Mouse (Mus musculus): ENCODE data around the gene Akt2. TPM values are rescaled to one million over a fixed set of nuclear protein-coding genes. Genes with fewer than 3 reads are reported as not detected.

Gene Akt2
- polyA plus RNA-seq, 1 experiment from 2014 or later: 72.9 TPM

DNA sequence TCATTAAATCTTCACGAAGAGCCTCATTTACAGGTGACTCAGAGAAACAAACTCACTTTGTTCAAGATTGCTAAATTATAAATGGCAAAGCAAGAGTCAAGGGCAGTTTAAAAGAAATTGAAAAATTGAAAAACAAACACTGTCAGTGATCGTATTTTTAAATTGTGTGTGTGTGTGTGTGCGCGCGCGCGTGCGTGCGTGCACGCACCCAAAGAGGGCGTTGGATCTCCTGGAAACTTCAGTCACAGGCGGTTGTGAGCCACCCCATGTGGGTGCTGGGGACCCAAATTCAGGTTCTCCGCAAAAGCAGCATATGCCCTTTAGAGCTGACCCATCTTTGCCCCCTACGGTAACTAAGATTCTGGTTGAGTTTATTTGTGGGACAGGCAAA lies 83.9 kb downstream of the Akt2 start:
- H3K9ac ChIP-seq (ENCODE audit: low read length): no peak overlapping the region

DNA sequence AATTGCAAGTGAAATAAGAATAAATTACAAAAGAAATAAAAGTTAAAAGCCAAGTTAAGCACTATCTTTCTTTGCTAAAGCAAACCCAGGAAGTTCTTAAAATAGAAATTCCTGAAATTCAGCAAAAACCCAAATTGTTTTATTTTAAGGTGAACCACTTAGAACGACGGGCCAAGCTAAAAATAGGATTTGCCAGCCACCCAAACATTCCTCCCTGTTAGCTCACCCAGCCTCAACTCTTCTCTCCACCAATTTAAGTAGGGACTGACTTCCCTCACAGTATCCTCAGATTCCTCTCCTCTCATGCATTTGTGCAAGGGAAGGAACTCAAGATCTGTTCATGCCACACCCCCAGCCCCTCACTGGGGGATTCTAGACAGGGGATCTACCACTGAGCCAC lies 91.9 kb downstream of the Akt2 start:
- WGBS: 69% methylated on average over 2 of the region's 2 CpGs
- H3K27me3 ChIP-seq (ENCODE audit: control insufficient read depth, insufficient read depth, low read length): no peaks in the 10 kb centered on the region
- H3K4me3 ChIP-seq (ENCODE audit: low read depth, low read length): no peak overlapping the region
- H3K9me3 ChIP-seq (ENCODE audit: control insufficient read depth, low read length): no peaks in the 10 kb centered on the region
- H3K27ac ChIP-seq (ENCODE audit: low read depth, low read length): no peak overlapping the region
- no peaks in the 10 kb centered on the region for H3K36me3 ChIP-seq (ENCODE audit: control insufficient read depth, insufficient read depth, low read length)
- no peak overlapping the region for H3K9ac ChIP-seq (ENCODE audit: low read length)
- no peak overlapping the region for H3K4me2 ChIP-seq (ENCODE audit: low read depth)
- no peak for ATAC-seq (ENCODE audit: insufficient read depth, low FRiP score, low TSS enrichment)
- H3K4me1 ChIP-seq (ENCODE audit: control insufficient read depth, insufficient read depth, low read length): no peaks in the 10 kb centered on the region
- DNase-seq (ENCODE audit: low spot score): no peak

More for the DNA sequence above, 83.9 kb downstream of the Akt2 start:
- DNase-seq (ENCODE audit: low spot score) (no peak), ATAC-seq (ENCODE audit: insufficient read depth, low FRiP score, low TSS enrichment) (no peak)
- H3K4me3 ChIP-seq (ENCODE audit: low read depth, low read length): peak overlapping the region; percentile 59
- peak overlapping the region; percentile 81 for H3K4me2 ChIP-seq (ENCODE audit: low read depth)
- no peaks in the 10 kb centered on the region for H3K27me3 ChIP-seq (ENCODE audit: control insufficient read depth, insufficient read depth, low read length)
- no peak overlapping the region for H3K27ac ChIP-seq (ENCODE audit: low read depth, low read length)
- 39% methylated on average over 14 of the region's 14 CpGs for WGBS
- H3K4me1 ChIP-seq (ENCODE audit: control insufficient read depth, insufficient read depth, low read length): peaks cover 15% of the 10 kb centered on the region
- no peaks in the 10 kb centered on the region for H3K36me3 ChIP-seq (ENCODE audit: control insufficient read depth, insufficient read depth, low read length)
- no peaks in the 10 kb centered on the region for H3K9me3 ChIP-seq (ENCODE audit: control insufficient read depth, low read length)

DNA sequence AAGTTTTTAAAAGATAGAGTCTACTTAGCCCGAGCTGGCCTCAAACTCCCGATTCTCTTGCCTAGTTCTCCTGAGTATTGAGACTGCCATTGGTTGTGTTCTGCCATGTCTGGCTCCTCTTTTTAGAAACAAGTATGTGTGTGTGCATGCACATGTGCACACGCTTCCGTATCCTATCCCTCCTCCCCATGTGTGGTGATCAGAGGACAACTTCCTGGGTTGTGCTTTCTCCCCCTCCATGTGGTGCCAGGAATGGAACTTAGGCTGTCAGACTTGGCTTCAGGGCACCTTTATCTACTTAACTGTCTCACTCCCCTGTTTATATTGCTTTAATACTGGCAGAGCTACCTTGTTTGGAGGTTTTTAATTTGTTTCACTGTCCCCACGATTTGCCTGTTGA lies 93.9 kb downstream of the Akt2 start:
- ATAC-seq (ENCODE audit: insufficient read depth, low FRiP score, low TSS enrichment) (no peak), DNase-seq (ENCODE audit: low spot score) (no peak)
- H3K27me3 ChIP-seq (ENCODE audit: control insufficient read depth, insufficient read depth, low read length): no peaks in the 10 kb centered on the region
- no peaks in the 10 kb centered on the region for H3K4me1 ChIP-seq (ENCODE audit: control insufficient read depth, insufficient read depth, low read length)
- 0 out of 2 replicates have a peak overlapping the region, but pooled peaks have one; percentile 15 for H3K4me2 ChIP-seq (ENCODE audit: low read depth)
- WGBS: 32% methylated on average over 5 of the region's 5 CpGs
- no peaks in the 10 kb centered on the region for H3K9me3 ChIP-seq (ENCODE audit: control insufficient read depth, low read length)
- no peak overlapping the region for H3K27ac ChIP-seq (ENCODE audit: low read depth, low read length)
- H3K36me3 ChIP-seq (ENCODE audit: control insufficient read depth, insufficient read depth, low read length): no peaks in the 10 kb centered on the region
- H3K9ac ChIP-seq (ENCODE audit: low read length): no peak overlapping the region
- no peak overlapping the region for H3K4me3 ChIP-seq (ENCODE audit: low read depth, low read length)

DNA sequence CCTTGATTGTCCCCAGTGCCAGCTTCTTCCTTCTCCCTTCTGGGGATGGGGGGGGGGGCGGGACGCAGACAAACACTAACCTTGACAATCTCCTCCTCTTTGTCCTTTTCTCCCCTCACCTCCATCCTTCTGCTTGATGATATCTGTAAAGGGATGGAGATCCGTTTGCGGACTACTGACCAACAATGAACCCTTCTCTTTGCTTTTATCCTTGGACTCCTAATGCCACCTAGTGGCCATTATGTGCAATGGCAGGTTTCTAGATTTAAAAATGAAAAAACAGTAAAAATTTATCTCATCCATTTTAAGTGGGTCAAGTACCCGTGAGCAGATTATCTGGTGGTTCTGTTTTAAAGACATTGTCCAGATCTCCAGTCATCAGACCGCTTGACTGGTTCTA lies 94.3 kb downstream of the Akt2 start:
- H3K9ac ChIP-seq (ENCODE audit: low read length): no peak overlapping the region
- no peak for ATAC-seq (ENCODE audit: insufficient read depth, low FRiP score, low TSS enrichment)
- WGBS: 4% methylated on average over 6 of the region's 6 CpGs
- DNase-seq (ENCODE audit: low spot score): peak; percentile 49
- H3K9me3 ChIP-seq (ENCODE audit: control insufficient read depth, low read length): no peaks in the 10 kb centered on the region
- 0 out of 2 replicates have a peak overlapping the region, but pooled peaks have one; percentile 15 for H3K4me2 ChIP-seq (ENCODE audit: low read depth)
- no peaks in the 10 kb centered on the region for H3K4me1 ChIP-seq (ENCODE audit: control insufficient read depth, insufficient read depth, low read length)
- H3K4me3 ChIP-seq (ENCODE audit: low read depth, low read length): no peak overlapping the region
- H3K27ac ChIP-seq (ENCODE audit: low read depth, low read length): no peak overlapping the region
- H3K27me3 ChIP-seq (ENCODE audit: control insufficient read depth, insufficient read depth, low read length): no peaks in the 10 kb centered on the region
- no peaks in the 10 kb centered on the region for H3K36me3 ChIP-seq (ENCODE audit: control insufficient read depth, insufficient read depth, low read length)

- Histone ChIP-seq H3K27ac (ENCODE audit: low read depth, low read length) (no peak overlapping the region), H3K9me3 (ENCODE audit: control insufficient read depth, low read length) (no peaks in the 10 kb centered on the region), H3K27me3 (ENCODE audit: control insufficient read depth, insufficient read depth, low read length) (no peaks in the 10 kb centered on the region), H3K9ac (ENCODE audit: low read length) (no peak overlapping the region), H3K4me1 (ENCODE audit: control insufficient read depth, insufficient read depth, low read length) (no peaks in the 10 kb centered on the region), H3K4me3 (ENCODE audit: low read depth, low read length) (no peak overlapping the region), H3K36me3 (ENCODE audit: control insufficient read depth, insufficient read depth, low read length) (no peaks in the 10 kb centered on the region), H3K4me2 (ENCODE audit: low read depth) (no peak overlapping the region)
- DNase-seq (ENCODE audit: low spot score) (no peak), ATAC-seq (ENCODE audit: insufficient read depth, low FRiP score, low TSS enrichment) (no peak)
- 96% methylated on average over 1 of the region's 1 CpGs for whole genome bisulfite sequencing
These were observed 95.7 kb downstream of the Akt2 start for GRCm38 (mm10) chr7:27687043-27687442.

DNA sequence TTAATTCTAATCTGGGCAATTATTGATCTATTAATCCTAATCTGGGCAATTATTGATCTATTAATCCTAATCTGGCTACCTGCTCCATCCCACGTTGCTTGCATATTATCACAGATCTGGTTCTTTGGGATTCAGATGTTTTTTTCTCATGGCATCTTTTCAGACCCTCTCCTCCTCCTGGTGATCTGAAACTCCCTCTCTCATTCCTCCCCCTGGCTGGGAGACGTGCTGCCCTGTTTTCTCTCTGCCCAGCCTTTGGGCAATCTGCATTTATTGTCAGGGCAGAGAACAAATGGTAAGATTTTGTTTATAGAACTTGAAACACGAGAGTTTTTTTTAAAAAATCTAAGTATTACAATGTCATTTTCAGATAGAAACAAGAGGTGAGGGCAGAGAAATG lies 96.5 kb downstream of the Akt2 start:
- ATAC-seq (ENCODE audit: insufficient read depth, low FRiP score, low TSS enrichment) (no peak), DNase-seq (ENCODE audit: low spot score) (no peak)
- H3K27me3 ChIP-seq (ENCODE audit: control insufficient read depth, insufficient read depth, low read length): no peaks in the 10 kb centered on the region
- H3K4me3 ChIP-seq (ENCODE audit: low read depth, low read length): no peak overlapping the region
- WGBS: 71% methylated on average over 3 of the region's 3 CpGs
- no peaks in the 10 kb centered on the region for H3K36me3 ChIP-seq (ENCODE audit: control insufficient read depth, insufficient read depth, low read length)
- H3K4me1 ChIP-seq (ENCODE audit: control insufficient read depth, insufficient read depth, low read length): no peaks in the 10 kb centered on the region
- no peaks in the 10 kb centered on the region for H3K9me3 ChIP-seq (ENCODE audit: control insufficient read depth, low read length)
- H3K9ac ChIP-seq (ENCODE audit: low read length): no peak overlapping the region
- peak overlapping the region; percentile 53; the same call in 1 of the 2 replicates for H3K4me2 ChIP-seq (ENCODE audit: low read depth)
- H3K27ac ChIP-seq (ENCODE audit: low read depth, low read length): no peak overlapping the region

DNA sequence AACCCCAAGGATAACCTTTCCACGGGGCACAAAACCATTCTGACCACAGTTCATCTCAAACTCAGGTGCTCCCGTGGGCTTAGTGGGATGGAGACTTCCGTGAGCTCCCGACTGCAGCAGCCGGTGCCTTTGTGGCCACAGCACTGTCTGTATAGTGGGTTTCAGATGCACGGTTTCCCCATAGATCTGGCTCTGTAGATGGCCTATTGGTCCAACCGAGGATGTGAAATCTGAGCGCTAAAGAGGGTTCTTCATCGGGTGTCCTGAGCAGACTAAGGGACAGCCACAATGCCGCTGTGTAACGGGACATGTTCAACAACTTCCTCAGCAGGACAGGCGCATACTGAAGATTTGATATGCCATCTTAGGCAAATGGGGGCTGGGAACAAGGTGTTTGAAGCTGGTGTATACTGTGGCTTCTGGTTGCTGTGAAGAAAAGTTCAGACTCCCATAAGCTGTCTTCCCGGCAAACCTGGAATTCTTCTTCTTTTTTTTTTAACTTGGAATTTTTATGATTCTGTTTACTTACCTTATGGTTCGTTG lies 97.0 kb downstream of the Akt2 start:
- peak overlapping the region; percentile 11; the same call in 1 of the 2 replicates for H3K27ac ChIP-seq (ENCODE audit: low read depth, low read length)
- H3K4me1 ChIP-seq (ENCODE audit: control insufficient read depth, insufficient read depth, low read length): no peaks in the 10 kb centered on the region
- H3K9ac ChIP-seq (ENCODE audit: low read length): peak overlapping the region; percentile 64
- WGBS: 42% methylated on average over 14 of the region's 14 CpGs
- no peaks in the 10 kb centered on the region for H3K9me3 ChIP-seq (ENCODE audit: control insufficient read depth, low read length)
- ATAC-seq (ENCODE audit: insufficient read depth, low FRiP score, low TSS enrichment) (no peak), DNase-seq (ENCODE audit: low spot score) (peak; percentile 13)
- peak overlapping the region; percentile 53 for H3K4me2 ChIP-seq (ENCODE audit: low read depth)
- H3K4me3 ChIP-seq (ENCODE audit: low read depth, low read length): peak overlapping the region; percentile 38
- no peaks in the 10 kb centered on the region for H3K27me3 ChIP-seq (ENCODE audit: control insufficient read depth, insufficient read depth, low read length)
- H3K36me3 ChIP-seq (ENCODE audit: control insufficient read depth, insufficient read depth, low read length): no peaks in the 10 kb centered on the region

DNA sequence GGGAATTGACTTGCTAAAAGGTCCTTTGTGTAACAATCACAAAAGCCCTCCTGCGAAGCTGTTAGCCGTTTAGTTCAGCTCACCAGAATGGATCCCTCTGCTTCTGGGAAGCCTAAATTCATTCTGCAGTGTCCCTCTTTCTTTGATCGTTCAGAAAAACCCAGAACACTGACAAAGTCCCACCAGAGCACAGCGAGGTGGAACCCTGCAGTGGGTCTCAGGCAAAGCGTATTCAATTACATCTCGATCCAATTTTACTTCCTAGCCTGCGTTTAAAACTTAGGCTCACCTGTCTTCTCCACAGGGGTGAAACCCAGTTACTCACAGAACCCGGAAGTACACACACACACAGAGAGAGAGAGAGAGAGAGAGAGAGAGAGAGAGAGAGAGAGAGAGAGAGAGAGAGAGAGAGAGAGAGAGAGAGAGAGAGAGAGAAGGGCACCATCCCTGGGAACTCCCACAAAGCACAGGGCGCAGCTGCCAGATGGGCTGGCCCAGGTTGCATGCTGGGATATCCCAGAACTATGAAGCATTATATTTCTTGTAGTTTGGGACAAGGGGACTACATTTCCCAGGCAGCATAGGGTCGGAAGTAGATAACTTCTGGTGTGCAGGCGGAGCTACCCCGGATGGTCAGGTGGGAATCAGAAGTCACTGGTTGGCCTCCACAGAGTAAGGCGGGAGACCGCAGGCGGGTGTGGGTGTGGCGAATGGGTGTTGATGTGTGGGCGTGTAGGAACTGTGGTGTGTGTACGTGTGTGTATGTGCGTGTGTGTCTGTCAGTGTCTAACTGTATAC lies 97.7 kb downstream of the Akt2 start, which contains the start of gene Zfp607b:
TSS of gene Zfp607b (plus strand) at position 526 of the 798 bp plus-strand sequence.
- H3K36me3 ChIP-seq (ENCODE audit: control insufficient read depth, insufficient read depth, low read length): no peaks in the 10 kb centered on the region
- peak within 1 kb of the TSS; percentile 53 for H3K4me2 ChIP-seq (ENCODE audit: low read depth)
- H3K4me3 ChIP-seq (ENCODE audit: low read depth, low read length): peak within 1 kb of the TSS; percentile 38
- ATAC-seq (ENCODE audit: insufficient read depth, low FRiP score, low TSS enrichment) (peak; percentile 98), DNase-seq (ENCODE audit: low spot score) (peak; percentile 89)
- H3K9me3 ChIP-seq (ENCODE audit: control insufficient read depth, low read length): no peaks in the 10 kb centered on the region
- H3K27me3 ChIP-seq (ENCODE audit: control insufficient read depth, insufficient read depth, low read length): no peaks in the 10 kb centered on the region
- H3K9ac ChIP-seq (ENCODE audit: low read length): peak within 1 kb of the TSS; percentile 64
- H3K4me1 ChIP-seq (ENCODE audit: control insufficient read depth, insufficient read depth, low read length): no peaks in the 10 kb centered on the region
- under 1% methylated on average over 19 of the region's 19 CpGs for WGBS
- peak within 1 kb of the TSS; percentile 11; the same call in 1 of the 2 replicates for H3K27ac ChIP-seq (ENCODE audit: low read depth, low read length)
